Mouse (Mus musculus): ENCODE data around the gene Kpna1.

GRCm38 (mm10) chr16:35983517-35984101 is 5.1 kb downstream of the Kpna1 start:
- no peak for TF ChIP-seq CTCF (IDR thresholded peaks at IDR 0.05; ENCODE audit: low read depth, low read length)
- TF ChIP-seq POLR2A (IDR thresholded peaks at IDR 0.05; ENCODE audit: borderline replicate concordance, low read depth, low read length), result no peak

Measured in bone marrow macrophage, adult 2 months (primary cell).